Mouse (Mus musculus): ENCODE data around the gene Gm21828. TPM values are rescaled to one million over a fixed set of nuclear protein-coding genes. Genes with fewer than 3 reads are reported as not detected.
"Not testable (repeated sequence)": the region's sequence is repeated elsewhere in the genome, so short reads cannot be mapped to it uniquely, and the experiment has no call there.

Gm21828 gene
- polyA plus RNA-seq (2015; fragmentation: Nextera tagmentation; extraction: Ambion mirVana) = not detected in 2 replicates

DNA sequence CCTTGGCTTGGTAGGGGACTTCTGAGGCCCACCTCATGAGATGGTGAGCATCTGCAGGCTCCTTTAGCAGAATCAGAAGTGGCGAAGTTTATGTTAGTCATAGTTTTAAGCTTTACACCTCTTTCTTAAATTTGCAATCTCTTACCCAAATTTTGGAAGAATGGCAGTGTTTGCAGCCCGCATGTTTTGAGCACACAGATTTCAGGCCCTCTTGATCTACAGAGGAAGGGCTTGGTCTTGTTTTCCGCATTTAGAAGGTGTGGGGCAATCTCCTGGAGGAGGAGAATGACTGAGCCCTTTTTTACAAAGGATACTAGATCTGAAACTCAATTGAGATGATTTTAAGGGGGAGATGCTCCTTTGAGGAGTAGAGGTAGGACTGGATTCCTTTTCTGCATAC, at the start of gene Gm21828:
Gene Gm21828 (minus strand): TSS at position 101 of the 400 bp plus-strand sequence.
- not testable (repeated sequence) for H3K4me3 ChIP-seq; H3K9ac ChIP-seq; H3K4me2 ChIP-seq; H3K4me1 ChIP-seq (replicated peaks); H3K27ac ChIP-seq (replicated peaks); H3K36me3 ChIP-seq; H3K9me3 ChIP-seq; ATAC-seq (ENCODE audit: low FRiP score, low read depth); H3K27me3 ChIP-seq
- WGBS = no CpG with 5 or more reads among the region's 3 CpGs

DNA sequence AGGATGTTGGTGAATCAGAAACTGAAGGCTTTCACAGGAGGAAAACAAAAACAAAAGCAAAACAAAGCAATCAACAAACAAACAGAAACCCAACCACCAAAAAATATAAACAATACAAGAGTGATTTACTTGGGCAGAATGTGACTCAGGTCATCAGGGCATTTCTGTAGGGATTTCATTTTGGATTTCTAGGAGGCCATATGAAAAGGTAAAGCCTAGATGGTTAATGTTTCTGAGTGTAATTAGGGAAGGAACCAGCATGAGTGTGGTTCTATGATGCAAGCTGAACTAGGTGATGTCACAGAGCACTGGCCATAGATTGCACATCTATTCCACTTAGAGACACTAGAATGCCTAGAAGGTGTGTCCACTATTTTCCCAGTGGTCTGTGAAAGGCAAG, 28.4 kb upstream of the Gm21828 start, which contains the start of the genes Gm21440 and Gm21454:
Gene Gm21440 (plus strand): TSS at position 301 of the 400 bp plus-strand sequence.
Gene Gm21454 (plus strand): TSS at position 352 of the 400 bp plus-strand sequence.
- not testable (repeated sequence) for H3K4me2 ChIP-seq; H3K27me3 ChIP-seq; H3K9ac ChIP-seq; H3K36me3 ChIP-seq; H3K27ac ChIP-seq (replicated peaks); ATAC-seq (ENCODE audit: low FRiP score, low read depth); H3K9me3 ChIP-seq; H3K4me3 ChIP-seq; H3K4me1 ChIP-seq (replicated peaks)

Other genes with a start within 250 kb of the Gm21828 start
- gene Gm20807, start 181.0 kb downstream of the Gm21828 start, polyA plus RNA-seq (2015; fragmentation: Nextera tagmentation; extraction: Ambion mirVana) = not detected in 2 replicates
- not detected in 2 replicates for gene Gm21891, start 90.4 kb downstream of the Gm21828 start, polyA plus RNA-seq (2015; fragmentation: Nextera tagmentation; extraction: Ambion mirVana)
- gene Gm21425, start 62.0 kb downstream of the Gm21828 start, polyA plus RNA-seq (2015; fragmentation: Nextera tagmentation; extraction: Ambion mirVana) = not detected in 2 replicates
- gene Gm21440, start 28.5 kb upstream of the Gm21828 start, polyA plus RNA-seq (2015; fragmentation: Nextera tagmentation; extraction: Ambion mirVana) = not detected in 2 replicates
- not detected in 2 replicates for gene Gm21454, start 28.5 kb upstream of the Gm21828 start, polyA plus RNA-seq (2015; fragmentation: Nextera tagmentation; extraction: Ambion mirVana)
- not detected in 2 replicates for gene Gm21725, start 125.1 kb upstream of the Gm21828 start, polyA plus RNA-seq (2015; fragmentation: Nextera tagmentation; extraction: Ambion mirVana)
- gene Gm21866, start 241.7 kb upstream of the Gm21828 start, polyA plus RNA-seq (2015; fragmentation: Nextera tagmentation; extraction: Ambion mirVana) = not detected in 2 replicates

All from hindbrain, embryonic 15.5 days (tissue).